Mouse (Mus musculus): ENCODE measurements around the gene Map3k3. TPM values are rescaled to one million over a fixed set of nuclear protein-coding genes. Genes with fewer than 3 reads are reported as not detected.

Gene Map3k3
- total and polyA plus RNA-seq, 2 experiments: 9.7 to 12.3 TPM

- Histone ChIP-seq H3K79me2 (ENCODE audit: control insufficient read depth, insufficient read depth, low read length) (no peaks in the 10 kb centered on the region), H3K27me3 (ENCODE audit: control insufficient read depth, insufficient read depth, low read length) (no peaks in the 10 kb centered on the region), H3K9ac (ENCODE audit: low read depth, low read length) (no peak overlapping the region), H3K27ac (replicated peaks; ENCODE audit: insufficient read depth, low read depth, low read length) (no peak overlapping the region), H3K4me3 (ENCODE audit: insufficient read depth, low read depth, low read length) (no peak overlapping the region), H3K4me1 (ENCODE audit: control insufficient read depth, insufficient read depth, low read length) (peaks cover 8% of the 10 kb centered on the region; the same call in 1 of the 2 replicates), H3K36me3 (ENCODE audit: control insufficient read depth, insufficient read depth, low read length) (peaks cover 4% of the 10 kb centered on the region; the same call in 1 of the 2 replicates)
- WGBS: 85% methylated on average over 5 of the region's 5 CpGs
- no peak for TF ChIP-seq CTCF (IDR thresholded peaks at IDR 0.05; ENCODE audit: low read depth, low read length)
- no peak for TF ChIP-seq POLR2A (IDR thresholded peaks at IDR 0.05; ENCODE audit: extremely low read depth, insufficient read depth, low read length)
- DNase-seq (ENCODE audit: extremely low read depth, low read depth, low spot score): no peak
Observed at GRCm38 (mm10) chr11:106192241-106192640, 107.8 kb downstream of the Map3k3 start.

- no peaks in the 10 kb centered on the region for H3K79me2 ChIP-seq (ENCODE audit: control insufficient read depth, insufficient read depth, low read length)
- TF ChIP-seq CTCF (IDR thresholded peaks at IDR 0.05; ENCODE audit: low read depth, low read length) (no peak), POLR2A (IDR thresholded peaks at IDR 0.05; ENCODE audit: extremely low read depth, insufficient read depth, low read length) (no peak)
- H3K27me3 ChIP-seq (ENCODE audit: control insufficient read depth, insufficient read depth, low read length): no peaks in the 10 kb centered on the region
- DNase-seq (ENCODE audit: extremely low read depth, low read depth, low spot score): no peak
- H3K27ac ChIP-seq (replicated peaks; ENCODE audit: insufficient read depth, low read depth, low read length): peak overlapping the region; percentile 57
- H3K4me3 ChIP-seq (ENCODE audit: insufficient read depth, low read depth, low read length): peak overlapping the region; percentile 83
- H3K9ac ChIP-seq (ENCODE audit: low read depth, low read length): peak overlapping the region; percentile 73
- peaks cover 5% of the 10 kb centered on the region; the same call in 1 of the 2 replicates for H3K36me3 ChIP-seq (ENCODE audit: control insufficient read depth, insufficient read depth, low read length)
- 12% methylated on average over 19 of the region's 19 CpGs for WGBS
- peaks cover 8% of the 10 kb centered on the region; the same call in 1 of the 2 replicates for H3K4me1 ChIP-seq (ENCODE audit: control insufficient read depth, insufficient read depth, low read length)
Observed at GRCm38 (mm10) chr11:106192657-106193370, 108.4 kb downstream of the Map3k3 start.

DNA sequence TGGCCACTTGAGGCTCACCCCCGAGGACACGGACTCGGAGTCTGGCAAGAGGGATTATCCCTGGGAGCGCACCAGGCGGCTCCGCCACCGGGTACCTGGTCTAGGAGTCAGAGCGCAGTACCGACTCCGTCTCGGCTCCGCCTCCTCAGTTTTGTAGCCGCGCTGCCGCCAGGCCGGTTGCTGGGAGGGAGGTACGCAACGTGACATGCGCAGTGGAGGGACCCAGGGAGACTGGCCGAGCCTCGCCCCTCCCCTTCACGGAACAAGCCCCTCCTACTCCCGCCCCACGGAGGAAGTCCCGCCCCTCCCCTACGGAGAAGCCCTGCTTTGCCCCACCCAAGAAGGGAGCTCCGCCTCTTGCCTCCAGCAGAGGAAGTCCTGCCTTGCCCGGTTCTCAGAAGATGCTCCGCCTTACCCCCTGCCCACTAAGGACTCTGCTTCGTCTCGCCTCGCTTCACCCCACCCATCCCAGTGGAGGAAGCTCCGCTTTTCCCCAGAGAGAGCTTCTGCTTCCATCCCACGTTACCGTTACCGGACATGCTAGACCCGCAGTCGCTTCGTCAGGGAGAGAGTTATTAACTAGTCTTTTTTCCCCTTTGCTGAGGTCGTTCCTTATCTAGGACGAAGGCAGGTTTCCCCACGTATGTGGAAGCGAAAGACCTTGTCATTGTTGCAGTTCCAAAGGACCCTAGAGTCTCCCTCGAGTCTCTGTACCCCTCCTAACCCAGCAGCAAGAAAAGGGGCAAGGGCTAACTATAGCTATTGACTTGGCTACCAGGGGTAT lies 109.2 kb downstream of the Map3k3 start:
- WGBS: under 1% methylated on average over 42 of the region's 44 CpGs
- TF ChIP-seq CTCF (IDR thresholded peaks at IDR 0.05; ENCODE audit: low read depth, low read length): no peak
- TF ChIP-seq POLR2A (IDR thresholded peaks at IDR 0.05; ENCODE audit: extremely low read depth, insufficient read depth, low read length): peak; percentile 62; the same call in 1 of the 2 replicates

GRCm38 (mm10) chr11:106194155-106194541 lies 109.7 kb downstream of the Map3k3 start:
- H3K9ac ChIP-seq (ENCODE audit: low read depth, low read length): peak overlapping the region; percentile 61
- no peaks in the 10 kb centered on the region for H3K79me2 ChIP-seq (ENCODE audit: control insufficient read depth, insufficient read depth, low read length)
- H3K4me1 ChIP-seq (ENCODE audit: control insufficient read depth, insufficient read depth, low read length): peaks cover 8% of the 10 kb centered on the region; the same call in 1 of the 2 replicates
- H3K27me3 ChIP-seq (ENCODE audit: control insufficient read depth, insufficient read depth, low read length): no peaks in the 10 kb centered on the region
- H3K27ac ChIP-seq (replicated peaks; ENCODE audit: insufficient read depth, low read depth, low read length): peak overlapping the region; percentile 66
- 33% methylated on average over 3 of the region's 3 CpGs for WGBS
- H3K36me3 ChIP-seq (ENCODE audit: control insufficient read depth, insufficient read depth, low read length): peaks cover 15% of the 10 kb centered on the region
- no peak for DNase-seq (ENCODE audit: extremely low read depth, low read depth, low spot score)
- peak overlapping the region; percentile 49 for H3K4me3 ChIP-seq (ENCODE audit: insufficient read depth, low read depth, low read length)
- no peak for TF ChIP-seq POLR2A (IDR thresholded peaks at IDR 0.05; ENCODE audit: extremely low read depth, insufficient read depth, low read length)

More for the DNA sequence above, 109.2 kb downstream of the Map3k3 start:
- Histone ChIP-seq H3K79me2 (ENCODE audit: control insufficient read depth, insufficient read depth, low read length) (no peaks in the 10 kb centered on the region), H3K4me3 (ENCODE audit: insufficient read depth, low read depth, low read length) (peak overlapping the region; percentile 83), H3K27ac (replicated peaks; ENCODE audit: insufficient read depth, low read depth, low read length) (peak overlapping the region; percentile 66), H3K4me1 (ENCODE audit: control insufficient read depth, insufficient read depth, low read length) (peaks cover 8% of the 10 kb centered on the region; the same call in 1 of the 2 replicates), H3K9ac (ENCODE audit: low read depth, low read length) (peak overlapping the region; percentile 73), H3K27me3 (ENCODE audit: control insufficient read depth, insufficient read depth, low read length) (no peaks in the 10 kb centered on the region), H3K36me3 (ENCODE audit: control insufficient read depth, insufficient read depth, low read length) (peaks cover 11% of the 10 kb centered on the region)
- peak; percentile 92 for DNase-seq (ENCODE audit: extremely low read depth, low read depth, low spot score)

- no peaks in the 10 kb centered on the region for H3K79me2 ChIP-seq (ENCODE audit: control insufficient read depth, insufficient read depth, low read length)
- WGBS: 70% methylated on average over 7 of the region's 7 CpGs
- no peak overlapping the region for H3K4me3 ChIP-seq (ENCODE audit: insufficient read depth, low read depth, low read length)
- H3K27me3 ChIP-seq (ENCODE audit: control insufficient read depth, insufficient read depth, low read length): no peaks in the 10 kb centered on the region
- no peak for DNase-seq (ENCODE audit: extremely low read depth, low read depth, low spot score)
- peaks cover 15% of the 10 kb centered on the region for H3K36me3 ChIP-seq (ENCODE audit: control insufficient read depth, insufficient read depth, low read length)
- no peak for TF ChIP-seq CTCF (IDR thresholded peaks at IDR 0.05; ENCODE audit: low read depth, low read length)
- no peak for TF ChIP-seq POLR2A (IDR thresholded peaks at IDR 0.05; ENCODE audit: extremely low read depth, insufficient read depth, low read length)
- H3K9ac ChIP-seq (ENCODE audit: low read depth, low read length): no peak overlapping the region
- peaks cover 8% of the 10 kb centered on the region; the same call in 1 of the 2 replicates for H3K4me1 ChIP-seq (ENCODE audit: control insufficient read depth, insufficient read depth, low read length)
- 0 out of 2 replicates have a peak overlapping the region, but pooled peaks have one; percentile 22 for H3K27ac ChIP-seq (replicated peaks; ENCODE audit: insufficient read depth, low read depth, low read length)
Observed at GRCm38 (mm10) chr11:106194891-106195290, 110.5 kb downstream of the Map3k3 start.
